ENCODE assay signal across 7 mouse cellular contexts in the genomic region with DNA sequence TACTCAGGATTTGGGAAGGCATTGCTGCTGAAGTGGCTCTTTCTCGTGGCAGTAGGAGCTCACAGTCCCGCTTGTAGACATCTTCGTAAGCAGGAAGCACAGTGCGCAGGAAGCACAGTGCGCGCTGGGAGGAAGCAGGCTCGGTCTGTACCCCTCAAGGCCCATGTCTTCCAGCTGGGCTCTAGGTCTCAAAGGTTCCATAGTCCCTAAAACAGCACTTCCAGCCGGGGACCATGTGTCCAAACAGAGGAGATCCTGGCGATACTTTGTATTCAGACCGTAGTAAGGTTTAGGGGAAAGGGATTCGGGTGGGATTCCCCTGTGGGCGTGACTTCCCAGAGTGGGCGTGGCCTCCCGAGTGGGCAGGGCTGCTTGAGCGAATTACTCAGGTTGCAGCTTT. TPM values are rescaled to one million over a fixed set of nuclear protein-coding genes. Genes with fewer than 3 reads are reported as not detected.
DNase-seq lines count a peak whose midpoint lies in the region; ATAC-seq and TF ChIP-seq lines count a peak whose summit lies in the region.

No protein-coding gene starts in this region.

- H3K4me1 ChIP-seq in forebrain, postnatal 0 days (ENCODE audit: insufficient read depth): peaks cover 8% of the 10 kb centered on the region
- H3K4me1 ChIP-seq in intestine, embryonic 16.5 days (ENCODE audit: control insufficient read depth, insufficient read depth, low read length): peaks cover 18% of the 10 kb centered on the region
- peaks cover 19% of the 10 kb centered on the region for H3K4me1 ChIP-seq in lung, embryonic 15.5 days
- H3K4me1 ChIP-seq in stomach, embryonic 14.5 days (ENCODE audit: control insufficient read depth, insufficient read depth, low read length): peaks cover 20% of the 10 kb centered on the region

- H3K27me3 ChIP-seq in forebrain, postnatal 0 days (ENCODE audit: insufficient read depth, low read length): no peaks in the 10 kb centered on the region
- no peaks in the 10 kb centered on the region for H3K27me3 ChIP-seq in intestine, embryonic 16.5 days (replicated peaks; ENCODE audit: control insufficient read depth, insufficient read depth, low read length)
- H3K27me3 ChIP-seq in lung, embryonic 15.5 days: no peaks in the 10 kb centered on the region
- no peaks in the 10 kb centered on the region for H3K27me3 ChIP-seq in stomach, embryonic 14.5 days (ENCODE audit: control insufficient read depth, insufficient read depth, low read length)

- H3K27ac ChIP-seq in forebrain, postnatal 0 days (ENCODE audit: low read depth, low read length): peak overlapping the region; percentile 64
- peak overlapping the region; percentile 82 for H3K27ac ChIP-seq in intestine, embryonic 16.5 days (ENCODE audit: low read length)
- H3K27ac ChIP-seq in lung, embryonic 15.5 days: peak overlapping the region; percentile 74
- peak overlapping the region; percentile 80 for H3K27ac ChIP-seq in stomach, embryonic 14.5 days (ENCODE audit: low read length)

- H3K9ac ChIP-seq in forebrain, postnatal 0 days: no peak overlapping the region
- H3K9ac ChIP-seq in intestine, embryonic 16.5 days (ENCODE audit: low read depth, low read length): peak overlapping the region; percentile 63
- peak overlapping the region; percentile 21 for H3K9ac ChIP-seq in lung, embryonic 15.5 days
- H3K9ac ChIP-seq in stomach, embryonic 14.5 days (replicated peaks; ENCODE audit: low read depth, low read length): peak overlapping the region; percentile 14; the same call in 1 of the 2 replicates

- no peaks in the 10 kb centered on the region for H3K9me3 ChIP-seq in forebrain, postnatal 0 days (ENCODE audit: low read length)
- 0 out of 2 replicates have a peak, but pooled peaks cover under 1% of the 10 kb centered on the region for H3K9me3 ChIP-seq in intestine, embryonic 16.5 days (ENCODE audit: control insufficient read depth, low read length)
- H3K9me3 ChIP-seq in lung, embryonic 15.5 days: no peaks in the 10 kb centered on the region
- no peaks in the 10 kb centered on the region for H3K9me3 ChIP-seq in stomach, embryonic 14.5 days (ENCODE audit: control insufficient read depth, low read depth, low read length)

- no peak overlapping the region for H3K4me3 ChIP-seq in forebrain, postnatal 0 days (ENCODE audit: low read depth, low read length)
- H3K4me3 ChIP-seq in intestine, embryonic 16.5 days (ENCODE audit: low read length): peak overlapping the region; percentile 44
- peak overlapping the region; percentile 36 for H3K4me3 ChIP-seq in lung, embryonic 15.5 days
- H3K4me3 ChIP-seq in stomach, embryonic 14.5 days (ENCODE audit: low read depth, low read length): peak overlapping the region; percentile 23

- no peak for TF ChIP-seq CTCF in forebrain, postnatal 0 days (IDR thresholded peaks at IDR 0.05; ENCODE audit: low read depth)

- peak overlapping the region; percentile 11 for H3K4me2 ChIP-seq in forebrain, postnatal 0 days (ENCODE audit: low read depth)
- H3K4me2 ChIP-seq in intestine, embryonic 16.5 days (ENCODE audit: low read depth, low read length): peak overlapping the region; percentile 55
- peak overlapping the region; percentile 58 for H3K4me2 ChIP-seq in lung, embryonic 15.5 days
- peak overlapping the region; percentile 46 for H3K4me2 ChIP-seq in stomach, embryonic 14.5 days (replicated peaks; ENCODE audit: low read depth, low read length)

- peak; percentile 82 for DNase-seq in R1 (ENCODE audit: low read depth, low spot score)
- no peak for DNase-seq in forebrain, postnatal 0 days
- no peak for DNase-seq in adrenal gland, postnatal 4 days (ENCODE audit: low spot score in 2 of 2)

- H3K36me3 ChIP-seq in forebrain, postnatal 0 days (ENCODE audit: insufficient read depth): no peaks in the 10 kb centered on the region
- H3K36me3 ChIP-seq in intestine, embryonic 16.5 days (ENCODE audit: control insufficient read depth, insufficient read depth, low read length): no peaks in the 10 kb centered on the region
- H3K36me3 ChIP-seq in lung, embryonic 15.5 days: no peaks in the 10 kb centered on the region
- no peaks in the 10 kb centered on the region for H3K36me3 ChIP-seq in stomach, embryonic 14.5 days (ENCODE audit: control insufficient read depth, insufficient read depth, low read length)

- ATAC-seq in CD4-positive, CD25-positive, alpha-beta regulatory T cell, adult 4 months: peak; percentile 94
- no peak for ATAC-seq in forebrain, postnatal 0 days
- ATAC-seq in intestine, embryonic 16.5 days: no peak
- ATAC-seq in lung, embryonic 15.5 days (ENCODE audit: borderline replicate concordance, extremely low read depth, low FRiP score, low TSS enrichment): no peak
- no peak for ATAC-seq in stomach, embryonic 14.5 days (ENCODE audit: insufficient number of reproducible peaks, insufficient read depth, low FRiP score, low read depth)

- WGBS in forebrain, postnatal 0 days: 42% methylated on average over 15 of the region's 15 CpGs
- WGBS in intestine, embryonic 16.5 days: 24% methylated on average over 15 of the region's 15 CpGs
- 27% methylated on average over 15 of the region's 15 CpGs for WGBS in lung, embryonic 15.5 days
- WGBS in stomach, embryonic 14.5 days: 40% methylated on average over 15 of the region's 15 CpGs

RNA-seq across cellular contexts. Expression of gene Sept9, which starts 24.5 kb away (rescaled TPM):
- 100 to 1,000 TPM; 277 to 424 TPM for polyA plus RNA-seq in CD4-positive, CD25-positive, alpha-beta regulatory T cell, adult 4 months (2017; shearing (Covaris generic))
- 99.3 and 112 TPM in 2 replicates for total RNA-seq in forebrain, postnatal 0 days (2014; rRNA removed)
- polyA plus RNA-seq in forebrain, postnatal 0 days (2015; fragmentation: Nextera tagmentation; extraction: Ambion mirVana): 99.7 and 112 TPM in 2 replicates
- polyA plus RNA-seq in intestine, embryonic 16.5 days (2015; fragmentation: Nextera tagmentation; extraction: Ambion mirVana): 183 and 191 TPM in 2 replicates
- 141 and 145 TPM in 2 replicates for polyA plus RNA-seq in lung, embryonic 15.5 days (2015; fragmentation: Nextera tagmentation; extraction: Ambion mirVana)
- 106 and 109 TPM in 2 replicates for polyA plus RNA-seq in stomach, embryonic 14.5 days (2014; fragmentation: Nextera tagmentation; extraction: Ambion mirVana)
- 100 to 1,000 TPM; 158 to 171 TPM for total RNA-seq in adrenal gland, postnatal 4 days (2021)

RNA-seq across cellular contexts. Expression of gene Sec14l1, which starts 60.0 kb away (rescaled TPM):
- polyA plus RNA-seq in CD4-positive, CD25-positive, alpha-beta regulatory T cell, adult 4 months (2017; shearing (Covaris generic)): 10 to 100 TPM; 11.9 to 18.9 TPM
- 81.3 and 82.9 TPM in 2 replicates for total RNA-seq in forebrain, postnatal 0 days (2014; rRNA removed)
- 62.1 and 65.1 TPM in 2 replicates for polyA plus RNA-seq in forebrain, postnatal 0 days (2015; fragmentation: Nextera tagmentation; extraction: Ambion mirVana)
- 28.5 and 29.5 TPM in 2 replicates for polyA plus RNA-seq in intestine, embryonic 16.5 days (2015; fragmentation: Nextera tagmentation; extraction: Ambion mirVana)
- 68.9 and 73.9 TPM in 2 replicates for polyA plus RNA-seq in lung, embryonic 15.5 days (2015; fragmentation: Nextera tagmentation; extraction: Ambion mirVana)
- polyA plus RNA-seq in stomach, embryonic 14.5 days (2014; fragmentation: Nextera tagmentation; extraction: Ambion mirVana): 41.1 and 42.7 TPM in 2 replicates
- 100 to 1,000 TPM; 171 to 174 TPM for total RNA-seq in adrenal gland, postnatal 4 days (2021)
